Mouse (Mus musculus) forebrain, embryonic 15.5 days (tissue): ENCODE results near the gene Myl6. TPM values are rescaled to one million over a fixed set of nuclear protein-coding genes. Genes with fewer than 3 reads are reported as not detected.

Experiments
- ATAC-seq: fragments of 200-750 bp; cut with Nextera tagmentation; replicated peaks from 2 replicates; pipeline ENCODE4 v1.8.0; 2017; ENCODE audit warnings: mild to moderate bottlenecking, moderate TSS enrichment, moderate library complexity
- H3K27ac ChIP-seq: fragments of 300-500 bp; sonication (generic); replicated peaks from 2 replicates; pipeline ENCODE4 v1.5.1; 2015; ENCODE audit warnings: mild to moderate bottlenecking, inconsistent platforms
- H3K27me3 ChIP-seq: fragments of 300-500 bp; sonication (generic); 2 replicates; pipeline ENCODE4 v1.6.1; 2015; ENCODE audit warnings: inconsistent platforms
- H3K36me3 ChIP-seq: fragments of 300-500 bp; sonication (generic); 2 replicates; pipeline ENCODE4 v1.6.1; 2015; ENCODE audit warnings: mild to moderate bottlenecking, inconsistent platforms
- H3K4me1 ChIP-seq: fragments of 300-500 bp; sonication (generic); 2 replicates; pipeline ENCODE4 v1.6.1; 2015; ENCODE audit warnings: inconsistent platforms
- H3K4me2 ChIP-seq: fragments of 300-500 bp; sonication (generic); replicated peaks from 2 replicates; pipeline ENCODE4 v1.6.1; 2015; ENCODE audit warnings: mild to moderate bottlenecking, inconsistent platforms
- H3K4me3 ChIP-seq: fragments of 300-500 bp; sonication (generic); 2 replicates; pipeline ENCODE4 v1.5.1; 2015; ENCODE audit warnings: mild to moderate bottlenecking, inconsistent platforms
- H3K9ac ChIP-seq: fragments of 300-500 bp; sonication (generic); replicated peaks from 2 replicates; pipeline ENCODE4 v1.6.1; 2015; ENCODE audit warnings: mild to moderate bottlenecking, inconsistent platforms
- H3K9me3 ChIP-seq: fragments of 300-500 bp; sonication (generic); 2 replicates; pipeline ENCODE4 v1.6.1; 2016; ENCODE audit warnings: inconsistent platforms
- WGBS: fragments of 180-500 bp; shearing (Covaris S2); methylation state at CpG from one replicate; pipeline ENCODE4 v1.1.7; 2015; ENCODE audit warnings: mixed read lengths; 5-methylcytosine and 5-hydroxymethylcytosine counted together
- polyA plus RNA-seq: library from polyadenylated mRNA; unstranded; fragments of >200 nt; fragmentation: Nextera tagmentation; extraction: Ambion mirVana; gene quantifications from 2 replicates; pipeline ENCODE4 v1.2.1, GENCODE M21; 2015

Myl6 gene
- 682 and 697 TPM in 2 replicates for polyA plus RNA-seq

- Histone ChIP-seq H3K27ac (peak within 1 kb of the TSS; percentile 95), H3K4me1 (peaks cover 44% of the 10 kb centered on the region), H3K27me3 (no peaks in the 10 kb centered on the region), H3K4me3 (peak within 1 kb of the TSS; percentile 74), H3K4me2 (peak within 1 kb of the TSS; percentile 72), H3K36me3 (peaks cover 26% of the 10 kb centered on the region), H3K9me3 (no peaks in the 10 kb centered on the region), H3K9ac (peak within 1 kb of the TSS; percentile 86)
- peak; percentile 92 for ATAC-seq
- under 1% methylated on average over 39 of the region's 45 CpGs for WGBS
Observed at GRCm38 (mm10) chr10:128493695-128494666, at the start of gene Myl6. Myl6 (minus strand) TSS chr10:128494145.

GRCm38 (mm10) chr10:128543100-128543499 is 49.2 kb upstream of the Myl6 start:
- no peak overlapping the region for H3K9ac ChIP-seq
- no peak overlapping the region for H3K4me2 ChIP-seq

DNA sequence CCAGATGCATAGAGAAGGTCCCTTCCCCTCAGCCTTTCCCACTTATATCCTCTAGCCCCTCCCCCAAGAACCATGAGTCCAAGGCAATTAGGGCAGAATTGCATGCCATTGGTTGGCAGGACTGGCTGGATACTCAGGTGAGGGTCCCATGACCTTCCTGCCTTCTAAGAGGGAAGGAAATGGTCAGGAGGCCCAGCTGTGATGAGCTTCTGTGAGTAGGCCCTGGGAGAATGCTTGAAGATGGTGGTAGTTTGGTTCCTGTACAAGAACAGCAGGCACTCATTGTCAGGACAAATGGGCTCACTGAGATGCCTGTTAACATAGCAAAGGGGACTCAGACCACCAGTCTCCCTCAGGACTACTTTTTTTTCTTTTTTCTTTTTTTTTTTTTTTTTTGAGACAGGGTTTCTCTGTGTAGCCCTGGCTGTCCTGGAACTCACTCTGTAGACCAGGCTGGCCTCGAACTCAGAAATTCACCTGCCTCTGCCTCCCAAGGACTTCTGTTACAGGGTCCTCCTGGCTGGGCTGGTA is 44.5 kb upstream of the Myl6 start:
- WGBS = 90% methylated on average over 1 of the region's 1 CpGs
- Histone ChIP-seq H3K4me1 (0 out of 2 replicates have a peak, but pooled peaks cover 10% of the 10 kb centered on the region), H3K27ac (no peak overlapping the region)

More at GRCm38 (mm10) chr10:128543100-128543499, 49.2 kb upstream of the Myl6 start:
- Histone ChIP-seq H3K27me3 (no peaks in the 10 kb centered on the region), H3K36me3 (peaks cover 40% of the 10 kb centered on the region), H3K9me3 (no peaks in the 10 kb centered on the region), H3K27ac (no peak overlapping the region), H3K4me1 (peaks cover 25% of the 10 kb centered on the region), H3K4me3 (no peak overlapping the region)
- 67% methylated on average over 2 of the region's 2 CpGs for WGBS
- no peak for ATAC-seq

DNA sequence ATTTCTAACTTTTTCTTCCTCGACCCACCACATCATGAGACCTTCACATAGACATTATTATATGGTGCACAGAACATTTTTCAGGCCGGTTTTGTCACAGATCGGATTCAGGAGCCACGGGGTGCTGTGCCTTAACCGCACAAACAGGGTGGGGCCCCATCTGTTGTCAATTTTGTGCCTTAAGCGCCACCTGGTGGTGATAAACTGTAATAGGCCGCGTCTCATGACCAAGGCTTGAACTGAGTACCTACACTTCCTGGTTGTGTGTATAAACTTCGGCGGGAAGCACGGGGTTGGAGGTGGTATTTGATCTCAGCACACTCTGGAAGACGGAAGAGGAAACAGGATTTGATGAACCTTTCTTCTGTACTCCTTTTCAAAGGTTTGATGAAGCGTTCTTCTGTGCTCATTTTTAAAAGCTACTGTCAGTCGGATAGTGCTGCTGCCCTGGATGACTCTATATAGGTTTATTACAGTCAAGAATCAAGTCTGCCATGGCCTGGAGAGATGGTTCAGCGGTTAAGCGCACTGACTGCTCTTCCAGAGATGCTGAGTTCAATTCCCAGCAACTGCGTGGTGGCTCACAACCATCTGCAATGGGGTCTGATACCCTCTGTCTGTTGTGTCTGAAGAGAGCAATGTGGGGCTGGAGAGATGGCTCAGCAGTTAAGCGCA is 42.5 kb upstream of the Myl6 start:
- peak overlapping the region; percentile 30 for H3K4me2 ChIP-seq
- H3K9ac ChIP-seq = peak overlapping the region; percentile 20; the same call in 1 of the 2 replicates
- no peaks in the 10 kb centered on the region for H3K27me3 ChIP-seq
- 0 out of 2 replicates have a peak, but pooled peaks cover 7% of the 10 kb centered on the region for H3K4me1 ChIP-seq
- peaks cover 5% of the 10 kb centered on the region; the same call in 1 of the 2 replicates for H3K36me3 ChIP-seq
- WGBS = 16% methylated on average over 18 of the region's 18 CpGs
- peak overlapping the region; percentile 22; the same call in 1 of the 2 replicates for H3K4me3 ChIP-seq
- peak; percentile 91 for ATAC-seq
- peak overlapping the region; percentile 14; the same call in 1 of the 2 replicates for H3K27ac ChIP-seq
- no peaks in the 10 kb centered on the region for H3K9me3 ChIP-seq

More for the DNA sequence above, 44.5 kb upstream of the Myl6 start:
- no peaks in the 10 kb centered on the region for H3K9me3 ChIP-seq
- H3K4me2 ChIP-seq = no peak overlapping the region
- no peak for ATAC-seq
- no peak overlapping the region for H3K9ac ChIP-seq
- H3K36me3 ChIP-seq = peaks cover 17% of the 10 kb centered on the region
- no peaks in the 10 kb centered on the region for H3K27me3 ChIP-seq
- H3K4me3 ChIP-seq = no peak overlapping the region

- Histone ChIP-seq H3K36me3 (no peaks in the 10 kb centered on the region; the same call in 1 of the 2 replicates), H3K4me3 (peak overlapping the region; percentile 22; the same call in 1 of the 2 replicates), H3K9me3 (no peaks in the 10 kb centered on the region), H3K4me1 (0 out of 2 replicates have a peak, but pooled peaks cover 7% of the 10 kb centered on the region), H3K9ac (peak overlapping the region; percentile 20; the same call in 1 of the 2 replicates), H3K27me3 (no peaks in the 10 kb centered on the region), H3K4me2 (peak overlapping the region; percentile 30), H3K27ac (peak overlapping the region; percentile 14; the same call in 1 of the 2 replicates)
- no peak for ATAC-seq
- WGBS = 71% methylated on average over 4 of the region's 4 CpGs
Observed at GRCm38 (mm10) chr10:128535624-128536265, 41.8 kb upstream of the Myl6 start.

DNA sequence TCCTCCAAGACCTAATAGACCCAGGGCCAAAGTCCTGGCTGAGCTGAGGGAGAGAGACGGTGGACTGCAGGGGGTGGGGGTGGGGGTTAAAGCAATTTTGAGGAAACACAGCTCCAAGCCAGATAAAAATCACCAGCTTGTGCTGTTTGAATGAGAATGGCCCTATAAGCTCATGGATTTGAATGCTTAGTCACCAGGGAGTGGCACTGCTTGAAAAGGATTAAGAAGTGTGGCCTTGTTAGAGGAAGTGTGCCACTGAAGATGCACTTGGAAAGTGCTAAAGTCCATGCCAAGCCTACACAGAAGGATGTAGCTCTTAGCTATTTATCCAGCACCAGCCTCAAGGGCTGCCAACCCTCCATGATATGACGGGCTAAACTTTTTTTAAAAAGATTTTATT is 41.3 kb upstream of the Myl6 start:
- no peaks in the 10 kb centered on the region; the same call in 1 of the 2 replicates for H3K36me3 ChIP-seq

GRCm38 (mm10) chr10:128526366-128527356 is 32.7 kb upstream of the Myl6 start:
- H3K4me2 ChIP-seq = peak overlapping the region; percentile 100
- no peak overlapping the region for H3K27ac ChIP-seq
- H3K9me3 ChIP-seq = no peaks in the 10 kb centered on the region
- 0 out of 2 replicates have a peak overlapping the region, but pooled peaks have one; percentile 17 for H3K9ac ChIP-seq
- ATAC-seq = no peak
- WGBS = 29% methylated on average over 28 of the region's 28 CpGs
- H3K4me3 ChIP-seq = peak overlapping the region; percentile 85
- H3K27me3 ChIP-seq = peaks cover 13% of the 10 kb centered on the region; the same call in 1 of the 2 replicates
- no peaks in the 10 kb centered on the region for H3K36me3 ChIP-seq
- peaks cover 23% of the 10 kb centered on the region for H3K4me1 ChIP-seq

More for the DNA sequence above, 41.3 kb upstream of the Myl6 start:
- H3K4me1 ChIP-seq = 0 out of 2 replicates have a peak, but pooled peaks cover 7% of the 10 kb centered on the region
- H3K27ac ChIP-seq = no peak overlapping the region
- no peak overlapping the region for H3K4me3 ChIP-seq
- no peak overlapping the region for H3K9ac ChIP-seq
- no peak overlapping the region for H3K4me2 ChIP-seq
- H3K27me3 ChIP-seq = no peaks in the 10 kb centered on the region
- 82% methylated on average over 2 of the region's 2 CpGs for WGBS
- ATAC-seq = no peak
- H3K9me3 ChIP-seq = no peaks in the 10 kb centered on the region

GRCm38 (mm10) chr10:128525671-128526308 is 31.8 kb upstream of the Myl6 start, which contains the start of gene Esyt1:
Esyt1 (minus strand) TSS chr10:128525871.
- peaks cover 23% of the 10 kb centered on the region for H3K4me1 ChIP-seq
- peak within 1 kb of the TSS; percentile 39 for H3K27ac ChIP-seq
- ATAC-seq = peak; percentile 95
- H3K9me3 ChIP-seq = no peaks in the 10 kb centered on the region
- peak within 1 kb of the TSS; percentile 63 for H3K9ac ChIP-seq
- peak within 1 kb of the TSS; percentile 85 for H3K4me3 ChIP-seq
- H3K4me2 ChIP-seq = peak within 1 kb of the TSS; percentile 100
- no peaks in the 10 kb centered on the region for H3K36me3 ChIP-seq
- peaks cover 13% of the 10 kb centered on the region; the same call in 1 of the 2 replicates for H3K27me3 ChIP-seq
- WGBS = under 1% methylated on average over 37 of the region's 37 CpGs

- peak overlapping the region; percentile 63 for H3K9ac ChIP-seq
- H3K4me3 ChIP-seq = peak overlapping the region; percentile 85
- peak overlapping the region; percentile 100 for H3K4me2 ChIP-seq
- peak; percentile 49 for ATAC-seq
- H3K9me3 ChIP-seq = no peaks in the 10 kb centered on the region
- H3K36me3 ChIP-seq = no peaks in the 10 kb centered on the region
- peaks cover 13% of the 10 kb centered on the region; the same call in 1 of the 2 replicates for H3K27me3 ChIP-seq
- peaks cover 23% of the 10 kb centered on the region for H3K4me1 ChIP-seq
- under 1% methylated on average over 58 of the region's 58 CpGs for WGBS
- peak overlapping the region; percentile 39 for H3K27ac ChIP-seq
Observed at GRCm38 (mm10) chr10:128524732-128525662, 31.1 kb upstream of the Myl6 start.
